Mouse (Mus musculus) megakaryocyte, adult 5-6 weeks (primary cell): Measurements from ENCODE around the gene Fez2. TPM values are rescaled to one million over a fixed set of nuclear protein-coding genes. Genes with fewer than 3 reads are reported as not detected.

Source experiments
- ATAC-seq: 2 replicates; pipeline ENCODE4 v1.8.0; 2016; ENCODE audit warnings: mild to moderate bottlenecking, inconsistent platforms; ENCODE audit not compliant: poor library complexity, severe bottlenecking
- total RNA-seq, 2 experiments: library from RNA; stranded (forward) in 1 of 2; stranded (reverse) in 1 of 2; fragments of 153-499, 151-499 nt in 1 of 2; fragments of 221-1000, 200-1000 nt in 1 of 2; gene quantifications; 2 replicates each; pipeline versions ENCODE4 v1.2.3 to v1.2.4; 2015 to 2017

Gene Fez2
- total RNA-seq, 2 experiments from 2014 or later: 12.8 to 21.5 TPM

- ATAC-seq: no peak
Measured at GRCm38 (mm10) chr17:78409900-78410299, 8.1 kb downstream of the Fez2 start.

DNA sequence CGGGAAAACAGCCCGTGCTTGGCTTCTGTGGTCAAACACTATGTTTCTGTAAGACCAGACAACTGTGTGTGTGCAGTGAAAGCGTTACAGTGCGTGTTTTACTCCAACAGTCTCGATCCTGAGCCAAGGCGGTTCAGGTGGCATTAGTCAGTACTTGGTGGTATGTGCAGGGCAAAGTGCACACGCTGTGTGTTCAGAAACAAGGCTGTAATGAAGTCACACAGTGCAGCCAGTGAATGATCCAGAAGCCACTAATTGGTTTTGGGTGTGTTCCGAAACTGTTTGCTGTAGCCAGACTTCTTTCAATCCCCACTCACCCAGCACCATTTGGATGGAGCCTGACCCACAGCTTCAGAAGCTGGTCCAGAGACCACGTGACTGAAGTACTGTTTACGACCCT is 9.6 kb downstream of the Fez2 start:
- no peak for ATAC-seq

DNA sequence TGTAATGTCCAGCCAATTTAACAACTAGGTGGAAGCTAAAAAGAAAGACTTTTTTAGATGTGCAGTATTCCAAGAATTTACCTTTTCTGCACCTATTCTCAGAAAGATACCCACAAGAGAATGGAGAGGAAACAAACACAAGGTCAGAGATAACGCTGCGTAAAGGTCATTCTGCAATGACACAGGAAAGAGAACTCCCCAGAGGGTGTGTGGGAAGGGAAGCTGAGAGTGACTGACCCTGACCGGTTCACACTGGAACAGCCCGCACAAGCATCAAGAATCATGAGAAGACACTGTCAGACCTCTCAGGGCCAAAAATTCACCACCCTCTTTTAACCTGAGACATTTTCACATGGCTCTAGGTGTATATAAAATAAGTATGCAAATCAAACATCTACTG is 10.4 kb downstream of the Fez2 start:
- ATAC-seq: no peak

DNA sequence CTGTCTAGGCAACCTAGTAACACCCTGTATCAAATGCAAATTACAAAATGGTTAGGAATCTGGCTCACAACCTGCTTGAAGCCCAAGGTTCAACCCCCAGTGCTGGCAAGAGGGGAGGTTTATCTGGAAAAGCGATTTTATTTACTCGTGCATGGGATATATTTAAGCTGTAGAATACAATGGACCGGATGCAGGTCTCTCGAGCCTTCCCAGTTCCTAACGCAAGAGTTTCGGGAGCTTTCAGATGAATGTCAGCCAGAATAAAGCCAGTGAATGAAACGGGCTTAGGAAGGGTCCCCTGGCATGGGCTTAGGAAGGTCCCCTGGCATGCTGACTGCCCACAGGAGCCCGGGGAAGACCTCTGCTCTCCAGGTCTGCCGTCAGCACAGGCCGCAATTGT is 11.1 kb downstream of the Fez2 start:
- no peak for ATAC-seq

GRCm38 (mm10) chr17:78405336-78405735 is 12.6 kb downstream of the Fez2 start:
- no peak for ATAC-seq

DNA sequence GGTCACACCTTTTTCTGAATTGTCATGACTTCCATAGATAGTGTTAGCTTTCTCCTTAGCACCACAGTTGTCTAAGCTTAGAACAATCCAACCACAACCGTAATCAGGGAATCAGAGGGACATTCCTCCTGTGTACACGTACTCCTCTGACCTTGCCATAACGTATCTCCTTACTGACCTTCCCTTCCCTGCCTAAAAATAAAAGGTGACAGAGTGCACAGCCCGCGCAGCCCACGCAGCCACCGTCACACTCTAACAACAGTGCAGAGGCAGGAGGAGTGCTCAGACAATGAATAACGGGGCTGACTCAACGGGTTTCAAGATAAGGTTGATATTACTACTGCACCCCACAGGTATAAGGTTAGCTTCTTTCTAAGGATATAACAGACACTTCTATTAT is 14.1 kb downstream of the Fez2 start:
- ATAC-seq: no peak

- ATAC-seq: no peak
Measured at GRCm38 (mm10) chr17:78403229-78403628, 14.7 kb downstream of the Fez2 start.

DNA sequence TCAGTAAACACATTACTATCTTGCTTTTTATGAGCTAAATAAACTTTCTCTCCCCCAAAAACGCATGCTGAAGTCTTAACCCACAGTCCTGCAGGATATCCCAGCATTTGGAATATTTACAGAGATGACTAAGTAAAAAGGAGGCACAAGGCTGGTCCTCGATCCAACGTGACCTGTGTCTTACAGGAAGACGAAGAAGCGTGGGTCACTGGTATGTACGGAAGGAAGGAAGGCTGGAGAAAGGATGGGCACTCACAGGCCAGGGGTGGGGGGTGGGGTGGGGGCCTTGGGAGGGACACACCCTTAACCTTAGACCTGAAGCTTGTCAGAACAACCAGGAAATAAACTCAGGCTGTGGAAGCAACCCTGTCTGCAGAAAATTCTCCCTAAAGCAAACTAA is 15.8 kb downstream of the Fez2 start:
- ATAC-seq: no peak

GRCm38 (mm10) chr17:78401713-78402112 is 16.2 kb downstream of the Fez2 start:
- ATAC-seq: no peak

DNA sequence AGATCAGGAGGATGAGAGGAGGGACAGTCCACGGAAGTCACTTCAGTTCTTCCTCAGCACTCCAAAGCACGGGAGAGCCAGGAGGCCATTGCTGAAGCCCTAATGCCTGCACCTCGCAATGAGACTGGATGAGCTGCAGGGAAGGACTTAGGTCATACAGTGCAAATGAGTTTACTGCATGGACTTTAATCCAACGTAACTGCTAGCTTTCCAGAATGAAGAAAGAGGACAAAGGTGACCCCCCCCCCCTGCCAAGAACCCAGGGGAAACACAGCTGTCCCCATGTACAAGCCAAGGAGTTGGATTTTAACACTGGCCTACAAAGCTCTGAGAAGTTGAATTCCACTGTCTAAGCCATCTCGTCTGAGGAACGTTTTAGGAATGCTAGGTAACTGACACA is 16.6 kb downstream of the Fez2 start:
- ATAC-seq: no peak

GRCm38 (mm10) chr17:78400130-78400840 is 17.7 kb downstream of the Fez2 start:
- ATAC-seq: peak; percentile 52

DNA sequence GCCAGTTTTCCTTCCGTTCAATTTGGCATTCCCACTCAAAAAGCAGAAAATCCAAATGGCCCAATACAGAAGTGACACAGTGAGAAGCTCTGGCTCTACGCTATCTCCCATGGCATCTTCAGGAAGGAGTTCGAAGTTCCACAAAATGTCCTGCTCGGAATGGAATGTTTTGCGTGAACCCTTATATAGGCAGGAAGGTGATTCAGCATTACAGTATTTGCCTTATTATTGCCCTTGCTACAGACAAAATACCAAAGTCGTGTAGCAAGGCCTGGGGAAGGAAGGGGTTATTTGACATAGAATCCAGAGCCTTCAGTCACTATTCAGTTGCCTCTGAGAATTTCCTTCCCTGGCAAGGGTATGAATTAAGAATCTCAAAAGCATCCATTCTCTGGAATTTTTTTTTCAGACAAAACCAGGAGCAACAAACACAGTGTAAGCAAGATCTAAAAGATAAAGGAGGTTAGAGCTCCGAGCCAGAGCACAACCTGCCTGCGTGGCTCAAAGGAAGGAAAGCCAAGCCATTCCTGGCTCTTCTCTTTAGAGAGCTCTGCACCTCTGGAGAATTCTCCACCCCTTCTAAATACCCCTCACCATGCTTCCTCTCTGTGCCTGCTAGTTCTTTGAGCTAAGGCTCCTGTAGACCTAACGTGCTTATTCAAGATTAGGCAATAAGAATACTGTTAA is 25.4 kb downstream of the Fez2 start:
- no peak for ATAC-seq

- ATAC-seq: no peak
Measured at GRCm38 (mm10) chr17:78389573-78389972, 28.4 kb downstream of the Fez2 start.

DNA sequence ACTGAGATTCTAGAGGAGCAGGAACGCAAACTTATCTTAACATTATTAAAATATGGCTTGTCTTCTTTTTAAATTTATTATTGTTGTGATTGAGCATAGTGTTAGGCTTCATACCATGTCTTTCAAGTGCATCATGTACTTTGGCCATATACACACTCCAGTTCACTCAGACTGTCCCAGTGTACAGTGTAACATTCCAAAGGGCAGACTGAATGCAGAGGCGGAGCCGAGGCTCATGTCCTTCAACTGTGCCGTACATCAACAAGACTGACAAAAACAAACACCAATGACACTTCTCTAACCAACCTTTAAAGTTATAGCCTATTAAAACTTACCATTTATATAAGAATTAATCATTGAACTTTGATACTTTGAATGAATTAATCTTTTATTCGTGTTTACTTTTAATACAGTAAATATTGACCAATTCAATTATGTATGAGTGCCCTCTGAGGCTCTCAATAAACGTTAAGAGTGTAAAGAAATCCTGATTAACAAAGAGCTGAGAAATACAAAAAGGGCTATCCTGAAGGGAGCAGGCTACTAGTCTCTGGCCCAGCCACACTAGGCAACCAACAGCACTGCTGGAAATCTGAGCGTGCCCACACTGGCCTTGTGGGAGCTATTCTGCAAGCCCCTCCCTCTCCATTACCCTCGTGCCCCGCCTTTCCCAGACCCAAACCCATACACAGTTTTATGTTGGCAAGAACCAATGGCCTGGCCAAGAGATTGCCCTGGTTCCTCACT is 29.7 kb downstream of the Fez2 start:
- no peak for ATAC-seq

GRCm38 (mm10) chr17:78387665-78388064 is 30.3 kb downstream of the Fez2 start:
- no peak for ATAC-seq

GRCm38 (mm10) chr17:78382321-78382720 is 35.6 kb downstream of the Fez2 start:
- no peak for ATAC-seq

GRCm38 (mm10) chr17:78379730-78380245 is 38.2 kb downstream of the Fez2 start:
- ATAC-seq: no peak

DNA sequence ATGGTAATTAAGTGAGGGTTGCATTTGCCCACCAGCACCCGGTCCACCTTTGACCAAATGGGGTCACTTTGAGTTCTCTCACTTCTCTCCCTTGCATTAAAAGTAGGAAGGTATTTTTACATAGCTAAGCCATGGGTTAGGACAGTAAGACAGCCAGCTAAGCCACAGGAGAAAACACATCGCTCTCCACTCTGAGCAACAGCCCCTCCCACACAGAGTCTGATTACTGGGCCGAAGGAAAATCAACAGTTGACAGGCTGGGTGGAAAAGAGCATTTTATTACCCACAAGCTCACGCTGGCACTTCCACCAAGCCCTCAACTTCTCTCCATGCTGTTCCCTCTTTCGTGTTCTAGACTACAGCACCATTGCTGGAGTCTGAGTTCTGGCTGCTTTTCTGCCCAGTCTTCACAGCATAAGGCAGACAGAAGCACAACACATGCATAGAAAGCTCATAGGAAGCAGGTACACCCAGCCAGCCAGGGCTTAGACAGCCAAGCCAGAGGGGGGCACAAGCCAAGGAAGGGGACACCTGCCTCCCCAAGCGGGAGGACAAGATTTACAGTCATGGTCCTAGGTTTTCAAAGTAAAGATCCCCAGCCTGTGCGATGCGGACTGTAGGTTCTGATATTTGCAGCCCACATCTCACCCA is 38.7 kb downstream of the Fez2 start:
- ATAC-seq: no peak

DNA sequence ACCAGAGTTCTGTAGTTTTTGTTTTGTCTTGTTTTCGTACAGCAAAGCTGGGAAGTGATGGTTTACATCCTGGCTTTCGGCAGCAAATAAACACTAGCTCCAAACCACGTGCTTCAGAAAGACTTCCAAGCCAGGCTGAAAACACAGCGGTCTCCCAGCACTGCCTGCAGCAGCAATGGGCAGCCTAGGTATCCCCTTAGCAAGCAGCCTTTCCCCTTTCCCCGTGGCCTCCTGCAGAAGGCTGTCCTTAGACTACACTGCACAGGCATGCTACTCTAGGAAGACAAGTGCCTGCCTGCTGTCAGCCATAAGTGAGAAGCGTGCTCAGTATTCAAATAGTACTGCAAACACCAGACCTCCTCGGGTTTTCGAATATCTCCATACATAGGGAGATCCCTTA is 41.4 kb downstream of the Fez2 start:
- no peak for ATAC-seq

- ATAC-seq: no peak
Measured at GRCm38 (mm10) chr17:78374756-78375155, 43.2 kb downstream of the Fez2 start.

DNA sequence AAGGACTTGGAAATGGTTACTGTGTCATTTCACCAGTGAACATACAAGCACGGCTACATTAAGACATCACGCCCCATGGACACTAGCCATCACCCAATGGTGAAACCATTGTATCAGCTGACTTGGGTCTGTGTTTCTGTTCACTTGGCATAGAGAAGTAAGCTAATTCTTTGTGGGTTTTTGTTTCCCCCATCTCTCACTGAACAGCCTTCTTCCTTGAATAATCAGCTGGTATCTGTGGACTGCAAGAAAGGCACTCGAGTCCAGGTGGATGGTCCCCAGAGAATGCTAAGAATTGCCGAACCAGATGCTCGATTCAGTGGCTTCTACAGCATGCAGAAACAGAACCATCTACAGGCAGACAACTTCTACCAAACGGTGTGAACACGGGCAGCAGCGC is 44.1 kb downstream of the Fez2 start:
- peak; percentile 68 for ATAC-seq
